7 mouse cellular contexts compared by ENCODE assay signal in genomic region chr11:98810686-98811085, GRCm38 (mm10). TPM values are rescaled to one million over a fixed set of nuclear protein-coding genes. Genes with fewer than 3 reads are reported as not detected.
DNase-seq lines count a peak whose midpoint lies in the region; ATAC-seq lines count a peak whose summit lies in the region.

No protein-coding gene starts in this region.

- H3K4me2 ChIP-seq in forebrain, embryonic 13.5 days, result peak overlapping the region; percentile 87
- H3K4me2 ChIP-seq in limb, embryonic 15.5 days, result peak overlapping the region; percentile 73
- H3K4me2 ChIP-seq in stomach, embryonic 15.5 days, result peak overlapping the region; percentile 71

- peaks cover 35% of the 10 kb centered on the region for H3K4me1 ChIP-seq in megakaryocyte, embryonic 14.5 days
- peaks cover 24% of the 10 kb centered on the region for H3K4me1 ChIP-seq in forebrain, embryonic 13.5 days
- H3K4me1 ChIP-seq in limb, embryonic 15.5 days, result peaks cover 11% of the 10 kb centered on the region
- peaks cover 15% of the 10 kb centered on the region for H3K4me1 ChIP-seq in stomach, embryonic 15.5 days

- H3K36me3 ChIP-seq in megakaryocyte, embryonic 14.5 days (replicated peaks; ENCODE audit: low read length), result peaks cover 70% of the 10 kb centered on the region
- H3K36me3 ChIP-seq in forebrain, embryonic 13.5 days (ENCODE audit: poor library complexity, severe bottlenecking), result peaks cover 67% of the 10 kb centered on the region
- H3K36me3 ChIP-seq in limb, embryonic 15.5 days, result peaks cover 61% of the 10 kb centered on the region
- H3K36me3 ChIP-seq in stomach, embryonic 15.5 days, result peaks cover 27% of the 10 kb centered on the region

- H3K9me3 ChIP-seq in megakaryocyte, embryonic 14.5 days, result no peaks in the 10 kb centered on the region
- no peaks in the 10 kb centered on the region for H3K9me3 ChIP-seq in forebrain, embryonic 13.5 days (replicated peaks)
- no peaks in the 10 kb centered on the region for H3K9me3 ChIP-seq in limb, embryonic 15.5 days
- H3K9me3 ChIP-seq in stomach, embryonic 15.5 days, result no peaks in the 10 kb centered on the region

- 0 out of 2 replicates have a peak overlapping the region, but pooled peaks have one; percentile 97 for H3K27ac ChIP-seq in forebrain, embryonic 13.5 days
- H3K27ac ChIP-seq in limb, embryonic 15.5 days, result peak overlapping the region; percentile 99; the same call in 1 of the 2 replicates
- H3K27ac ChIP-seq in stomach, embryonic 15.5 days, result peak overlapping the region; percentile 99; the same call in 1 of the 2 replicates

- H3K27me3 ChIP-seq in megakaryocyte, embryonic 14.5 days (replicated peaks), result no peaks in the 10 kb centered on the region
- no peaks in the 10 kb centered on the region for H3K27me3 ChIP-seq in forebrain, embryonic 13.5 days
- H3K27me3 ChIP-seq in limb, embryonic 15.5 days, result no peaks in the 10 kb centered on the region
- no peaks in the 10 kb centered on the region for H3K27me3 ChIP-seq in stomach, embryonic 15.5 days (replicated peaks)

- DNase-seq in B cell, adult 2 months, result no peak

- ATAC-seq in megakaryocyte, adult 5-6 weeks (ENCODE audit: poor library complexity, severe bottlenecking), result no peak
- no peak for ATAC-seq in forebrain, embryonic 13.5 days
- ATAC-seq in limb, embryonic 15.5 days (ENCODE audit: insufficient number of reproducible peaks, low FRiP score, low TSS enrichment, low read depth), result no peak
- ATAC-seq in stomach, embryonic 15.5 days (ENCODE audit: insufficient read depth, low FRiP score, low read depth), result no peak
- no peak for ATAC-seq in megakaryocyte-erythroid progenitor cell, adult 5-6 weeks (replicated peaks; ENCODE audit: low FRiP score, low TSS enrichment, poor library complexity, severe bottlenecking)

- WGBS in forebrain, embryonic 13.5 days, result 79% methylated on average over 7 of the region's 7 CpGs
- WGBS in limb, embryonic 15.5 days, result 56% methylated on average over 7 of the region's 7 CpGs
- 49% methylated on average over 7 of the region's 7 CpGs for WGBS in stomach, embryonic 15.5 days

- H3K9ac ChIP-seq in forebrain, embryonic 13.5 days, result peak overlapping the region; percentile 96
- no peak overlapping the region for H3K9ac ChIP-seq in limb, embryonic 15.5 days
- peak overlapping the region; percentile 93; the same call in 1 of the 2 replicates for H3K9ac ChIP-seq in stomach, embryonic 15.5 days

- H3K4me3 ChIP-seq in megakaryocyte, embryonic 14.5 days (replicated peaks), result peak overlapping the region; percentile 94
- H3K4me3 ChIP-seq in forebrain, embryonic 13.5 days, result peak overlapping the region; percentile 95
- H3K4me3 ChIP-seq in limb, embryonic 15.5 days, result peak overlapping the region; percentile 91
- peak overlapping the region; percentile 95 for H3K4me3 ChIP-seq in stomach, embryonic 15.5 days (replicated peaks)

RNA-seq across cellular contexts. Expression of gene Casc3, which starts 6.0 kb away (rescaled TPM):
- 10.6 and 13.2 TPM in 2 replicates for polyA plus RNA-seq in megakaryocyte, embryonic 14.5 days (2012; ENCODE audit: insufficient read depth, low replicate concordance)
- 35.6 and 39.9 TPM in 2 replicates for total RNA-seq in megakaryocyte, adult 5-6 weeks (2015)
- 32.1 and 33.2 TPM in 2 replicates for total RNA-seq in megakaryocyte, adult 5-6 weeks (2017)
- 46.4 and 51.1 TPM in 2 replicates for polyA plus RNA-seq in forebrain, embryonic 13.5 days (2015; fragmentation: Nextera tagmentation; extraction: Ambion mirVana)
- 30.0 and 32.5 TPM in 2 replicates for polyA plus RNA-seq in limb, embryonic 15.5 days (2015; fragmentation: Nextera tagmentation; extraction: Ambion mirVana)
- polyA plus RNA-seq in stomach, embryonic 15.5 days (2015; fragmentation: Nextera tagmentation; extraction: Ambion mirVana), result 31.7 and 35.3 TPM in 2 replicates
- 47.6 and 51.8 TPM in 2 replicates for total RNA-seq in megakaryocyte-erythroid progenitor cell, adult 5-6 weeks (2014; fragmentation: Nextera tagmentation)
- 37.4 and 53.5 TPM in 2 replicates for total RNA-seq in megakaryocyte-erythroid progenitor cell, adult 5-6 weeks (2017)

RNA-seq across cellular contexts. Expression of gene Msl1, which starts 15.4 kb away (rescaled TPM):
- 30.0 and 46.8 TPM in 2 replicates for polyA plus RNA-seq in megakaryocyte, embryonic 14.5 days (2012; ENCODE audit: insufficient read depth, low replicate concordance)
- total RNA-seq in megakaryocyte, adult 5-6 weeks (2015), result 73.7 and 74.9 TPM in 2 replicates
- total RNA-seq in megakaryocyte, adult 5-6 weeks (2017), result 111 and 119 TPM in 2 replicates
- 31.3 and 32.9 TPM in 2 replicates for polyA plus RNA-seq in forebrain, embryonic 13.5 days (2015; fragmentation: Nextera tagmentation; extraction: Ambion mirVana)
- polyA plus RNA-seq in limb, embryonic 15.5 days (2015; fragmentation: Nextera tagmentation; extraction: Ambion mirVana), result 22.9 and 25.8 TPM in 2 replicates
- polyA plus RNA-seq in stomach, embryonic 15.5 days (2015; fragmentation: Nextera tagmentation; extraction: Ambion mirVana), result 23.0 and 23.6 TPM in 2 replicates
- 58.6 and 74.8 TPM in 2 replicates for total RNA-seq in megakaryocyte-erythroid progenitor cell, adult 5-6 weeks (2014; fragmentation: Nextera tagmentation)
- total RNA-seq in megakaryocyte-erythroid progenitor cell, adult 5-6 weeks (2017), result 57.8 and 68.3 TPM in 2 replicates

RNA-seq across cellular contexts. Expression of gene Rapgefl1, which starts 25.9 kb away (rescaled TPM):
- 0.29 TPM in 1 of 2 replicates, not detected in the other for polyA plus RNA-seq in megakaryocyte, embryonic 14.5 days (2012; ENCODE audit: insufficient read depth, low replicate concordance)
- total RNA-seq in megakaryocyte, adult 5-6 weeks (2015), result 0.25 and 0.49 TPM in 2 replicates
- 0.51 TPM in 1 of 2 replicates, not detected in the other for total RNA-seq in megakaryocyte, adult 5-6 weeks (2017)
- 2.4 and 3.0 TPM in 2 replicates for polyA plus RNA-seq in forebrain, embryonic 13.5 days (2015; fragmentation: Nextera tagmentation; extraction: Ambion mirVana)
- polyA plus RNA-seq in limb, embryonic 15.5 days (2015; fragmentation: Nextera tagmentation; extraction: Ambion mirVana), result 11.1 TPM in 2 replicates
- 3.8 and 4.1 TPM in 2 replicates for polyA plus RNA-seq in stomach, embryonic 15.5 days (2015; fragmentation: Nextera tagmentation; extraction: Ambion mirVana)
- 2.2 TPM in 1 of 2 replicates, not detected in the other for total RNA-seq in megakaryocyte-erythroid progenitor cell, adult 5-6 weeks (2014; fragmentation: Nextera tagmentation)
- total RNA-seq in megakaryocyte-erythroid progenitor cell, adult 5-6 weeks (2017), result 1.7 TPM in 1 of 2 replicates, not detected in the other

RNA-seq across cellular contexts. Expression of gene Nr1d1, which starts 35.6 kb away (rescaled TPM):
- 5.6 and 22.1 TPM in 2 replicates for polyA plus RNA-seq in megakaryocyte, embryonic 14.5 days (2012; ENCODE audit: insufficient read depth, low replicate concordance)
- total RNA-seq in megakaryocyte, adult 5-6 weeks (2015), result 0.11 and 0.25 TPM in 2 replicates
- 0.12 and 0.37 TPM in 2 replicates for total RNA-seq in megakaryocyte, adult 5-6 weeks (2017)
- polyA plus RNA-seq in forebrain, embryonic 13.5 days (2015; fragmentation: Nextera tagmentation; extraction: Ambion mirVana), result 2.1 and 2.3 TPM in 2 replicates
- 1.2 TPM in 2 replicates for polyA plus RNA-seq in limb, embryonic 15.5 days (2015; fragmentation: Nextera tagmentation; extraction: Ambion mirVana)
- polyA plus RNA-seq in stomach, embryonic 15.5 days (2015; fragmentation: Nextera tagmentation; extraction: Ambion mirVana), result 2.4 and 2.5 TPM in 2 replicates
- total RNA-seq in megakaryocyte-erythroid progenitor cell, adult 5-6 weeks (2014; fragmentation: Nextera tagmentation), result 4.1 and 8.0 TPM in 2 replicates
- total RNA-seq in megakaryocyte-erythroid progenitor cell, adult 5-6 weeks (2017), result 0.34 and 1.3 TPM in 2 replicates

RNA-seq across cellular contexts. Expression of gene Wipf2, which starts 52.8 kb away (rescaled TPM):
- 7.3 and 10.6 TPM in 2 replicates for polyA plus RNA-seq in megakaryocyte, embryonic 14.5 days (2012; ENCODE audit: insufficient read depth, low replicate concordance)
- total RNA-seq in megakaryocyte, adult 5-6 weeks (2015), result 25.9 and 26.6 TPM in 2 replicates
- total RNA-seq in megakaryocyte, adult 5-6 weeks (2017), result 4.9 and 7.0 TPM in 2 replicates
- polyA plus RNA-seq in forebrain, embryonic 13.5 days (2015; fragmentation: Nextera tagmentation; extraction: Ambion mirVana), result 5.0 and 5.4 TPM in 2 replicates
- 4.1 and 4.2 TPM in 2 replicates for polyA plus RNA-seq in limb, embryonic 15.5 days (2015; fragmentation: Nextera tagmentation; extraction: Ambion mirVana)
- polyA plus RNA-seq in stomach, embryonic 15.5 days (2015; fragmentation: Nextera tagmentation; extraction: Ambion mirVana), result 4.5 and 5.0 TPM in 2 replicates
- 23.5 and 26.9 TPM in 2 replicates for total RNA-seq in megakaryocyte-erythroid progenitor cell, adult 5-6 weeks (2014; fragmentation: Nextera tagmentation)
- 3.6 and 4.4 TPM in 2 replicates for total RNA-seq in megakaryocyte-erythroid progenitor cell, adult 5-6 weeks (2017)
